Mouse (Mus musculus) liver, embryonic 14.5 days (tissue): ENCODE data around the gene Arid4a.

Source experiments
- CTCF ChIP-seq: IDR thresholded peaks from 2 replicates; pipeline ENCODE4 v1.5.1; 2016; ENCODE audit warnings: antibody characterized with exemption, low read depth, control low read depth
- EP300 ChIP-seq: IDR thresholded peaks from 2 replicates; pipeline ENCODE4 v1.6.1; 2016; ENCODE audit warnings: antibody characterized with exemption, low read depth

GRCm38 (mm10) chr12:71044488-71044887 lies 28.7 kb downstream of the Arid4a start:
- TF ChIP-seq EP300: no peak
- TF ChIP-seq CTCF: no peak
